Mouse (Mus musculus): ENCODE results near the gene Syt2. TPM values are rescaled to one million over a fixed set of nuclear protein-coding genes. Genes with fewer than 3 reads are reported as not detected.

Gene Syt2
- polyA plus RNA-seq, 1 experiment, result not detected

DNA sequence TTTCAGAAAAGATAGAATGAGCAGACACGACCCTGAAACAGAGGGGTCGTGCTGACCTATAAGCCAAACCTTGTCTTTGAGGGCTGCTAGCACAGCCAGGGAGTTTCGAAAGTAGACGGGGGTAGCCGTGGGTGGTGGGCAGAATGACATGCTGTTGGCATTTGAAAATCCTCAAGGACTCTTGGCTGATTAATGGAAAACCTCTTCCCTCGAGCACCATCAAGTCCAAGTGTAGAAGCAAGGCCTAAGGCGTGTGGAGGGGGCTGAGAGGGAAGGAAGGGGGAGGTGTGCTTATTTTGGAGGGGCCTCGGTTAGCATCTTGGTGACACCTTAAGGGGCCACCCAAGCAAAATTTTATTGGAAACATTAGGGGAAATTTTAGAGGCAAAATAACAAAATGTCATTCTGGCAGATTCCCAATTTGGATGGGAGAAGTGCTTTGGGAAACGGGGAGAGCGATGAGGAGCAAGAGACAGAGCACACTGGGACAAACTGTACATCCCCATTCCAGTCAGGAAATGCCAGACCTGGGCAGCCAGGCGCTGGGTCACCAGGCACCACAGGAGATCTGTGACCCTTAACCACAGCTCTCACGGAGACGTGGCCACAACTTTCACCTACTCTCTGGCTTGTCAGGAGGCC, 109.2 kb downstream of the Syt2 start:
- Histone ChIP-seq H3K4me1 (ENCODE audit: control insufficient read depth, insufficient read depth, low read length) (no peaks in the 10 kb centered on the region), H3K4me3 (replicated peaks; ENCODE audit: control insufficient read depth, low read depth, low read length) (no peak overlapping the region), H3K27ac (ENCODE audit: control insufficient read depth, insufficient read depth, low read depth, low read length, poor library complexity) (no peak overlapping the region)
- 75% methylated on average over 13 of the region's 13 CpGs for WGBS
- no peak for TF ChIP-seq POLR2A (IDR thresholded peaks at IDR 0.05; ENCODE audit: borderline replicate concordance, control insufficient read depth, low read depth, low read length)
- TF ChIP-seq CTCF (IDR thresholded peaks at IDR 0.05; ENCODE audit: control insufficient read depth, insufficient read depth, low read length), result no peak

DNA sequence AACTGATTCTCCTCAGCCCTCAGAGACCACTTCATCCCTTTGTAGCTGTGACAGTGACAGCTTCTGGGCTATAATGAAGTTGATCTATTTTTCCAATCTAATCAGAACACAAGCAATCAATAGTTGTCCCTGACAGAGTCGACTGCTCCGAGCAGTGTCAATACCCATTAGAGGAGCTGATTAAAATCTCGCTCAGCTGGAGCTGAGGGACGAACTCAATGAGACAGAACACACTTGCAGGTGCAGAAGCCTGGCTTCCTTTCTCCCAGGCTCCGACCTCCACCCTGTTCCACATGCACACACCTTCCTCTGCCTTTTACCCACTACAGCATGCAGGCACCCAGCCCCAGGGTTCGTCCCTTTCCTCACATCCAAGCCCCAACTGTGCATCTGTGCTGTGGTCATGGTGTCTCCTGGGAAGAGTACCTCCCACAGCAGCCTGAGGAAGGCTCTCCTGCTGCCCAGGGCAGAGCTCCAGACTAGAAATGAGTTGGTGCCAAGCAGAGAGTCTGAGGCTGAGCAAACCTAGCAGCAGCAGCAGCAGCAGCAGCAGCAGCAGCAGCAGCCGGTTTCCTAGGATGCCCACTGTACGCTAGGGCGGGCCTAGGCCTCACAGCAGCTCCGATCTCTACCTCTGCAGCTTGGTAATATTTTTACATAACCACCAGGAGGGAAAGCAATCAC, 109.9 kb downstream of the Syt2 start:
- Histone ChIP-seq H3K4me1 (ENCODE audit: control insufficient read depth, insufficient read depth, low read length) (no peaks in the 10 kb centered on the region), H3K4me3 (replicated peaks; ENCODE audit: control insufficient read depth, low read depth, low read length) (no peak overlapping the region), H3K27ac (ENCODE audit: control insufficient read depth, insufficient read depth, low read depth, low read length, poor library complexity) (no peak overlapping the region)
- WGBS, result 86% methylated on average over 10 of the region's 10 CpGs
- TF ChIP-seq CTCF (IDR thresholded peaks at IDR 0.05; ENCODE audit: control insufficient read depth, insufficient read depth, low read length), result no peak

DNA sequence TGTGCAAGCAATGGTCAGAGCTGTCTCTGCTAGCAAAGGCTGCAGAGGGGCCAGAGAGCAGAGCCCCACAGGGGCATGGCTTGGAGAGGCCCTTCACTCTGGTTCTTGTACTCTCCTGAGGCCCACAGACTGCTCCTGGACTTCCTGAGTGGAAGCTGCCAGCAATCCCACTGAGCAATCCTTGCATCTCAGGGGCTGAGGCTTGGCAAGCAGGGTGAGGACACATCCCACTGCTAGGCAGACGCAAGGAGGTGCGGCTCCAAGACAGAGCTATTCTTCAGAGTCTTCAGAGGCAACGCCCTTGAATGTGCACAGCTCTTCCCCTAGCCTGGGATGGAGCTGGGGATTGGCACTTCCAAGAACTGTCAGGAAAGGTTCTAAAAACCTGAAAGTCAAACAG, 110.8 kb downstream of the Syt2 start:
- WGBS, result 89% methylated on average over 3 of the region's 3 CpGs

DNA sequence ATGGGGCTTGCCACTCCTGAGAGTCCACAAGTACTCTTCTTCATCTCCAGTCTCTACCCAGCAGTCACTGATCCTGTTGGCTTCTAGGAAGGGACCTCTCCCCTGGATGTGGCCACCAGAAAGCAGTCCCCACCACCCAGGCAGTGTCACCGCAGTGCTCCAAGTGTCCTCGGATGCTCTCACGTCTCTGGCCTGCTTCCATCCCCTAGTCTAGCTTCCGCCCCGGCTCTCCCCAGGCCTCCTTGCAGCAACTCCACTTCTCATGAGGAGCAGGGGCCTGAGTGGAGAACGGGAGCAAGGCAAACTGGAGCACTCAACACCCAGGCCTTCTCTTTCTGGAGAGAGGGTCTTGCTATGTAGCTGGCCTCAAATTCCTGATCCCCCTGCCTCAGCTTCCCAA, 112.7 kb downstream of the Syt2 start:
- H3K4me3 ChIP-seq (replicated peaks; ENCODE audit: control insufficient read depth, low read depth, low read length), result no peak overlapping the region
- WGBS, result 91% methylated on average over 6 of the region's 6 CpGs
- H3K27ac ChIP-seq (ENCODE audit: control insufficient read depth, insufficient read depth, low read depth, low read length, poor library complexity), result no peak overlapping the region
- no peaks in the 10 kb centered on the region for H3K4me1 ChIP-seq (ENCODE audit: control insufficient read depth, insufficient read depth, low read length)
- TF ChIP-seq POLR2A (IDR thresholded peaks at IDR 0.05; ENCODE audit: borderline replicate concordance, control insufficient read depth, low read depth, low read length), result no peak
- no peak for TF ChIP-seq CTCF (IDR thresholded peaks at IDR 0.05; ENCODE audit: control insufficient read depth, insufficient read depth, low read length)

More for the DNA sequence above, 110.8 kb downstream of the Syt2 start:
- no peak overlapping the region for H3K27ac ChIP-seq (ENCODE audit: control insufficient read depth, insufficient read depth, low read depth, low read length, poor library complexity)
- TF ChIP-seq CTCF (IDR thresholded peaks at IDR 0.05; ENCODE audit: control insufficient read depth, insufficient read depth, low read length), result no peak
- TF ChIP-seq POLR2A (IDR thresholded peaks at IDR 0.05; ENCODE audit: borderline replicate concordance, control insufficient read depth, low read depth, low read length), result no peak
- no peak overlapping the region for H3K4me3 ChIP-seq (replicated peaks; ENCODE audit: control insufficient read depth, low read depth, low read length)
- no peaks in the 10 kb centered on the region for H3K4me1 ChIP-seq (ENCODE audit: control insufficient read depth, insufficient read depth, low read length)

DNA sequence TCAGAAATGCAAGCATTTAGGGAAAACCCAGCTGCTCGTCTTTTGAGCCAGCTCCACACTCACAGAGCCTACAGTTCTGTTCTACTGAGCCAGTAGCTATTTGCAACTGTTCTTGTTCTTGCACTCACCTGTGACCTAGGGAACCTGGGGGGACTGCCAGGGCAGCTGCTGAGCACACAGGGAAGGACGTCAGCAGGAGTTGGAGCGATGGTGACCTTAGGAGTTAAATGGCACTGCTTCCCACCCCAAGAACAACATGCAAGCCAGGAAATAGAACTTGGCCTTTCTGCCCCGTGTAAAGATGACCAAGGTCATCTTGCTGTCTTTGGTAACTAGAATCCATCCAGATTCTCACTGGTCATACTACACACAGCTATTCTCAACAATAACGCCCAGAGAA, 114.2 kb downstream of the Syt2 start:
- Histone ChIP-seq H3K27ac (ENCODE audit: control insufficient read depth, insufficient read depth, low read depth, low read length, poor library complexity) (no peak overlapping the region), H3K4me1 (ENCODE audit: control insufficient read depth, insufficient read depth, low read length) (no peaks in the 10 kb centered on the region), H3K4me3 (replicated peaks; ENCODE audit: control insufficient read depth, low read depth, low read length) (no peak overlapping the region)
- TF ChIP-seq CTCF (IDR thresholded peaks at IDR 0.05; ENCODE audit: control insufficient read depth, insufficient read depth, low read length) (no peak), POLR2A (IDR thresholded peaks at IDR 0.05; ENCODE audit: borderline replicate concordance, control insufficient read depth, low read depth, low read length) (no peak)
- 81% methylated on average over 5 of the region's 5 CpGs for WGBS

DNA sequence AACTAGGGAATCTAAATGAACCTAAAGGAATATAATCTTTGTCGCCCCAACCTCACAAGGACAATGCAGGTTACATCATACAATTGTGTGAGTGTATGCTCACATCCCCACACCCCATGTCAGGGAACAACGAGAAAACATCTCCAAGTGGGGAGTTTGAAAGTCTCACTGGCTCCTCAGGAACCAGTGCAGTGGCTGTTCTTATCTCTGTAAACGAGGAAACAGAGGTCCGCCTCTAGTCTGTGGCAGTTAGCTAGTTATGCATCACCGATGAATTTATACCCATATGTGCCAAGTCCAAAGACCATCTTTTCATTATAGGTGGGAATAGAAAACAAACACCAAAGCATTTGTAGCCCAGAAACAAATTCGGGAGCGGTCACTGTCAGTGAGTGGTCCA, 115.1 kb downstream of the Syt2 start:
- no peaks in the 10 kb centered on the region for H3K4me1 ChIP-seq (ENCODE audit: control insufficient read depth, insufficient read depth, low read length)
- H3K4me3 ChIP-seq (replicated peaks; ENCODE audit: control insufficient read depth, low read depth, low read length), result no peak overlapping the region
- H3K27ac ChIP-seq (ENCODE audit: control insufficient read depth, insufficient read depth, low read depth, low read length, poor library complexity), result no peak overlapping the region
- TF ChIP-seq POLR2A (IDR thresholded peaks at IDR 0.05; ENCODE audit: borderline replicate concordance, control insufficient read depth, low read depth, low read length) (no peak), CTCF (IDR thresholded peaks at IDR 0.05; ENCODE audit: control insufficient read depth, insufficient read depth, low read length) (no peak)
- 49% methylated on average over 7 of the region's 7 CpGs for WGBS

DNA sequence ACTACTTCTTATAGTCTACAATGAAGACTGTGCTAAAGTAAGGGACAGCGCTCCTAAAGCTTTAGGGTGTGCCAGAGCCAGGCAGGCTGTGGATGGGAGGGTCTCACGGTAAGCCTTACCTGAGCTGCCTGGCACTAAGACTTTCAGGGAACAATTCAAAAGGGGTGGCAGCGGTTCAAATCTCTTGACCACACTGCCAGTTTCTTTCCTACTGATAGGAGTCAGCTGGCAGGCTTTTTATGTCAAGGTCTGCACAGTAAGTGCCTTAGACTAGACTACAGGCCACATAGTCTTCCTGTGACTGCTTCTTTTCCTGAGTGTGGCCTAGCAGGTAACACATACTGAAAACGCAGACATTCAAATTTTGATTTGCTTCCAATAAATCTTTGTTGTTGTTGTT, 116.8 kb downstream of the Syt2 start:
- H3K4me3 ChIP-seq (replicated peaks; ENCODE audit: control insufficient read depth, low read depth, low read length), result no peak overlapping the region
- TF ChIP-seq CTCF (IDR thresholded peaks at IDR 0.05; ENCODE audit: control insufficient read depth, insufficient read depth, low read length), result no peak
- no peak for TF ChIP-seq POLR2A (IDR thresholded peaks at IDR 0.05; ENCODE audit: borderline replicate concordance, control insufficient read depth, low read depth, low read length)
- H3K27ac ChIP-seq (ENCODE audit: control insufficient read depth, insufficient read depth, low read depth, low read length, poor library complexity), result no peak overlapping the region
- 61% methylated on average over 4 of the region's 4 CpGs for WGBS
- no peaks in the 10 kb centered on the region for H3K4me1 ChIP-seq (ENCODE audit: control insufficient read depth, insufficient read depth, low read length)

DNA sequence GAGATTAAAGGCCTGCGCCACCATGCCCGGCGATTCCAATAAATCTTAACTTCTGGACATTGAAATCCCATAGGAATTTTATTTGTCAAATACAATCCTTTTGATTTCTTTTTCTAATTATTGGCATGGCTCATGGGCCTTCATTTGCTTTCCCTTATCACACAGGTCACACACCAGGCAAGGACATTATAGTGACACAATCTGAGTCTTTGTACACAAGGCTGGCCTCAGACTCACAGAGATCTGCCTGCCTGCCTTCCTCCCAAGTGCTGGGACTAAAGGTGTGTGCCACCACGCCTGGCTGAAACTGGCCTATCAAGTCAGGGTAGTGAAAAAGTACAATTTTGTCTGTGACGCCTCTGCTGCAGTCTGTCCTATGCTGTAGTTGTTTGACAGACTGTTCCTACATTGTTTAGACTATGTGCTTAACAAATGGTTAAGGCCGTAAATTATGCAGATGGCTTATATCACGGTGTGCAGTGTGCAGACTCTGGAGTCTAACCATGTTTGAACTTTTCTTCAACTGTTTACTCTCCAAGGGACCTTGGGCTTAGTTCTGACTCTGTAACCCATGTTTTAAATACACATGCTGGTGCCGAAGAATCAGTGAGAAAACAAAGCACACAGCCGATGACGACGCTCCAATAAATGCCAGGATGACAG, 117.4 kb downstream of the Syt2 start:
- Histone ChIP-seq H3K4me3 (replicated peaks; ENCODE audit: control insufficient read depth, low read depth, low read length) (no peak overlapping the region), H3K27ac (ENCODE audit: control insufficient read depth, insufficient read depth, low read depth, low read length, poor library complexity) (no peak overlapping the region), H3K4me1 (ENCODE audit: control insufficient read depth, insufficient read depth, low read length) (no peaks in the 10 kb centered on the region)
- WGBS, result 83% methylated on average over 11 of the region's 11 CpGs
- TF ChIP-seq CTCF (IDR thresholded peaks at IDR 0.05; ENCODE audit: control insufficient read depth, insufficient read depth, low read length) (no peak), POLR2A (IDR thresholded peaks at IDR 0.05; ENCODE audit: borderline replicate concordance, control insufficient read depth, low read depth, low read length) (no peak)

Data from bone marrow, adult 2 months (tissue).